Mouse (Mus musculus) right cerebral cortex, postnatal 25 days (tissue): ENCODE measurements at regions not wholly inside any gene's neighbourhood (a gene's known extent, or its start where the extent isn't known, plus 50 kb on each side); places are given as distances from the start of the nearest gene placed in this dataset.
A peak's percentile ranks its signal among the peaks of the same experiment; 100 is the strongest.

Source experiments
- DNase-seq: peaks from one replicate; pipeline ENCODE4 v3.0.0; 2022

GRCm38 (mm10) chrX:18563676-18564075 lies 102.5 kb upstream of the 4930578C19Rik start:
- DNase-seq = no peak

- DNase-seq = peak; percentile 15
Observed at GRCm38 (mm10) chrX:18520246-18520980, 59.2 kb upstream of the 4930578C19Rik start.
